Mouse (Mus musculus): ENCODE measurements at regions not wholly inside any gene's neighbourhood (a gene's known extent, or its start where the extent isn't known, plus 50 kb on each side); places are given as distances from the start of the nearest gene placed in this dataset.
A peak's percentile ranks its signal among the peaks of the same experiment; 100 is the strongest.
"Not testable (repeated sequence)": the region's sequence is repeated elsewhere in the genome, so short reads cannot be mapped to it uniquely, and the experiment has no call there.

GRCm38 (mm10) chr10:10270297-10270696, 201.8 kb downstream of the Adgb start:
- DNase-seq, result no peak

- DNase-seq, result peak; percentile 70
Measured at GRCm38 (mm10) chr10:10252540-10253318, 219.4 kb downstream of the Adgb start.

GRCm38 (mm10) chr10:10252136-10252535, 220.0 kb downstream of the Adgb start:
- DNase-seq, result no peak

- no peak for DNase-seq
Measured at GRCm38 (mm10) chr10:10234894-10235523, 237.1 kb downstream of the Adgb start.

GRCm38 (mm10) chr10:10224582-10225144, 247.5 kb downstream of the Adgb start:
- DNase-seq, result no peak

GRCm38 (mm10) chr10:10219726-10220125, 252.4 kb downstream of the Adgb start:
- no peak for DNase-seq

- no peak for DNase-seq
Measured at GRCm38 (mm10) chr10:10216892-10217291, 255.2 kb downstream of the Adgb start.

GRCm38 (mm10) chr10:10215376-10215775, 256.8 kb downstream of the Adgb start:
- DNase-seq, result no peak

GRCm38 (mm10) chr10:10208354-10208753, 263.8 kb downstream of the Adgb start:
- no peak for DNase-seq

- peak; percentile 49 for DNase-seq
Measured at GRCm38 (mm10) chr10:10205805-10206520, 266.2 kb downstream of the Adgb start.

GRCm38 (mm10) chr10:10203982-10204381, 268.1 kb downstream of the Adgb start:
- DNase-seq, result peak; percentile 61

GRCm38 (mm10) chr10:10190308-10190707, 281.8 kb downstream of the Adgb start:
- no peak for DNase-seq

- no peak for DNase-seq
Measured at GRCm38 (mm10) chr10:10188113-10188512, 284.0 kb downstream of the Adgb start.

- DNase-seq, result no peak
Measured at GRCm38 (mm10) chr10:10186721-10187120, 285.4 kb downstream of the Adgb start.

- no peak for DNase-seq
Measured at GRCm38 (mm10) chr10:10185298-10185883, 284.5 kb upstream of the Stxbp5 start.

- no peak for DNase-seq
Measured at GRCm38 (mm10) chr10:10184386-10184785, 283.5 kb upstream of the Stxbp5 start.

GRCm38 (mm10) chr10:10177037-10177436, 276.2 kb upstream of the Stxbp5 start:
- DNase-seq, result not testable (repeated sequence)

Data from adrenal gland, adult 8-10 months (tissue).